Mouse (Mus musculus) olfactory bulb, adult 2 months (tissue): ENCODE results near the gene Ubl3.

Experiments used
- CTCF ChIP-seq: fragments of 200-500 bp; IDR thresholded peaks from 2 replicates; pipeline ENCODE4 v1.5.1; 2012; ENCODE audit warnings: low read depth, mild to moderate bottlenecking, low read length, moderate library complexity; ENCODE audit not compliant: insufficient read depth
- POLR2A ChIP-seq: fragments of 200-500 bp; IDR thresholded peaks from 2 replicates; pipeline ENCODE4 v1.6.1; 2012; ENCODE audit warnings: mild to moderate bottlenecking, low read depth, low read length, moderate library complexity; ENCODE audit not compliant: insufficient read depth

DNA sequence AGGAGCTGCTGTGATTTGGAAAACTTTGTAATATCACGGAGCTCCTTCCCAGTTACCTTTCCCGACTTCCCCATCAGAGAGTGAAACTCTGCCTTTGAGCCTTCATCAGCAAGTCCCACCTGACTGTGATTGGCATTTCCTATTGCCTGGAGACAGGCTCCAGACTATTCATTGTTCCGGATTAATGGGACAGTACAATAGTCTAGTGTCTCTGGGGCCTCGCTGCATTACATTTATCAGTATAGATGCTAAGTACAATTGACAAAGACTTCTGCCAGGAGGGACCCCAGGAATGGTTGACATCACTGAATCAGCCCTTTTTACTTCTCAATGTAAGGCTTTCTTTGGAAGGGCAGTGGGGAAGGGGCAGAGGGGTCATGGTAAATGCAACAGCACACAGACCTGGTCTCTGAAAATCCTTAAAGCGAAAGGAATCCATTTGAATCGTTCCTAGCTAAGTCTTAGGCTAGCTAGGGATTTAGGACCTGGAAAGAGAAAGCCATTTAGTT lies 35.6 kb upstream of the Ubl3 start:
- TF ChIP-seq CTCF (no peak), POLR2A (no peak)
